Mouse (Mus musculus) embryonic facial prominence, embryonic 15.5 days (tissue): ENCODE measurements around the gene Slc4a5. TPM values are rescaled to one million over a fixed set of nuclear protein-coding genes. Genes with fewer than 3 reads are reported as not detected.
"Not testable (repeated sequence)": the region's sequence is repeated elsewhere in the genome, so short reads cannot be mapped to it uniquely, and the experiment has no call there.

Source experiments
- ATAC-seq: fragments of 200-750 bp; cut with Nextera tagmentation; 2 replicates; pipeline ENCODE4 v1.8.0; 2017; ENCODE audit warnings: low read depth, moderate TSS enrichment; ENCODE audit not compliant: insufficient number of reproducible peaks, low FRiP score, low TSS enrichment
- H3K27ac ChIP-seq: fragments of 300-500 bp; sonication (generic); replicated peaks from 2 replicates; pipeline ENCODE4 v1.5.1; 2015; ENCODE audit warnings: mild to moderate bottlenecking, inconsistent platforms
- H3K27me3 ChIP-seq: fragments of 300-500 bp; sonication (generic); 2 replicates; pipeline ENCODE4 v1.6.1; 2015; ENCODE audit warnings: inconsistent platforms
- H3K36me3 ChIP-seq: fragments of 300-500 bp; sonication (generic); 2 replicates; pipeline ENCODE4 v1.6.1; 2015; ENCODE audit warnings: mild to moderate bottlenecking, inconsistent platforms
- H3K4me1 ChIP-seq: fragments of 300-500 bp; sonication (generic); 2 replicates; pipeline ENCODE4 v1.6.1; 2015; ENCODE audit warnings: inconsistent platforms
- H3K4me2 ChIP-seq: fragments of 300-500 bp; sonication (generic); replicated peaks from 2 replicates; pipeline ENCODE4 v1.6.1; 2015; ENCODE audit warnings: mild to moderate bottlenecking, inconsistent platforms
- H3K4me3 ChIP-seq: fragments of 300-500 bp; sonication (generic); replicated peaks from 2 replicates; pipeline ENCODE4 v1.5.1; 2015; ENCODE audit warnings: mild to moderate bottlenecking, inconsistent platforms
- H3K9ac ChIP-seq: fragments of 300-500 bp; sonication (generic); 2 replicates; pipeline ENCODE4 v1.6.1; 2015; ENCODE audit warnings: inconsistent platforms
- H3K9me3 ChIP-seq: fragments of 300-500 bp; sonication (generic); replicated peaks from 2 replicates; pipeline ENCODE4 v1.6.1; 2016; ENCODE audit warnings: inconsistent platforms
- WGBS: fragments of 180-500 bp; shearing (Covaris S2); methylation state at CpG from one replicate; pipeline ENCODE4 v1.1.7; 2015; 5-methylcytosine and 5-hydroxymethylcytosine counted together
- polyA plus RNA-seq: library from polyadenylated mRNA; unstranded; fragments of >200 nt; fragmentation: Nextera tagmentation; extraction: Ambion mirVana; gene quantifications from 2 replicates; pipeline ENCODE4 v1.2.1, GENCODE M21; 2015

Slc4a5 gene
- polyA plus RNA-seq, 1 experiment from 2014 or later = 0.48 TPM

DNA sequence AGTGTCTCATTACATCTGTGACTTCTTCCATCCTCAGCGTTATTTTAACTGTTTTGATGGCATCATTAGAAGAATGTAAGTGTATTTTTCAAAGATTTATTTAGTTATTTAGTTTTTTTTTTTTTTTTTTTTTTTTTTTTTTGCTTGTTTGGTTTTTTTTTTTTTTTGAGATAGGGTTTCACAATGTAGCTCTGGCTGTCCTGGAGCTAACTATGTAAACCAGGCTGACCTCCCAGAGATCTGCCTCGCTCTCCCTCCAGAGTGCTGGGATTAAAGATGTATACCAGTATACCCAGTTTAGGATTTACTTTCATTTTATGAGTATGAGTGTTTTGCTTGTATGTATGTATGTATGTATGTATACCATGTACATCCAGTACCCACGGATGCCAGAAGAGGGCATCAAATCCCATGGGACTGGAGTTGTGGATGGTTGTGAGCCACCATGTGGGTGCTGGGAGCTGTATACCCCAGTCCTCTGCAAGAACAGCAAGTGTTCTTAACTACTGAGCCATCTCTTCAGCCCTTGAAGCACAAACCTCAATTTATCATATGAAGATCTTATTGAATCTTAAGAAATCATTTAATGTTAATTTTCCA is 108.1 kb downstream of the Slc4a5 start:
- H3K4me3 ChIP-seq = no peak overlapping the region
- H3K9me3 ChIP-seq = no peaks in the 10 kb centered on the region
- H3K36me3 ChIP-seq = peaks cover 38% of the 10 kb centered on the region
- no peaks in the 10 kb centered on the region for H3K27me3 ChIP-seq
- ATAC-seq = no peak
- H3K4me2 ChIP-seq = no peak overlapping the region
- peaks cover 12% of the 10 kb centered on the region for H3K4me1 ChIP-seq
- no peak overlapping the region for H3K27ac ChIP-seq
- no peak overlapping the region for H3K9ac ChIP-seq
- WGBS = 81% methylated on average over 3 of the region's 3 CpGs

DNA sequence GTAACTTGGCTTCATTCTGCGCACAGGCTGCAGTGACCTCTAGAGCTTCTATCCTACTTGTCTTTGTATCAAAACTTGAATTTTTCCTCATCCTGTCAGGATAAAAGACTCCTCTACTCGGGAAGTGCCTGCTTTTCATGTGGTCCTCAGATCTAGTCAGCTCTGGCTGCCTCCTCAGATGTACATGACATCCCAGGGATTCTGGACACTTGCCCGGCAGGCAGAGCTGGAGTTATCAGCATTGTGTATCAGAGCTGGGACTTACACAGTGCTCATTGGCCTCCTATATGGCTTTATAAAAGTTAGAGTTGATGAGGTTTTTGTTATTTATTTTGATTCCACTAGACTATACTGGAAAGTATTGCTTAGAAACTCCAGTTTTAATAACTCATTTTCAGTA is 121.8 kb downstream of the Slc4a5 start:
- no peaks in the 10 kb centered on the region for H3K9me3 ChIP-seq
- no peak for ATAC-seq
- 72% methylated on average over 3 of the region's 3 CpGs for WGBS
- H3K27me3 ChIP-seq = no peaks in the 10 kb centered on the region
- H3K4me2 ChIP-seq = no peak overlapping the region
- no peak overlapping the region for H3K27ac ChIP-seq
- no peak overlapping the region for H3K4me3 ChIP-seq
- H3K9ac ChIP-seq = no peak overlapping the region
- peaks cover 57% of the 10 kb centered on the region for H3K36me3 ChIP-seq
- no peaks in the 10 kb centered on the region for H3K4me1 ChIP-seq

DNA sequence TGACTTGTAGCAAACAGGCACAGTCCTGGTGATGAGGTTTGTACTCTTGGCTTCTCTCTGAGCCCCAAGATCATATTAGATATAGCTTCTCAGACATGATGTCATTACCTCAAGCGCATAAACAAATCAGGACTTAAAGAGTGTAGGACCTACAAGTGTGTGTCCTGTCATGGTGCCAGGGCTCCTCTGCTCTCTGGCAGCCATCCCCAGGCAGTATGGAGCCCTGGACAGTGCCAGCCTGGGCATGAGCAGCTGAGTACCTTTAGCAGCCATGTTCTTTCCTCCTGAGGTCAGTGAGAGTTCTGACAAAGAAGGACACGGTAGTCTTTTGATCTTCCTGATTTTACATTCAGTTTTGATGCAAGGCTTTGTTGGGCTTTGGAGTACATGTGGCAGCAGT is 123.3 kb downstream of the Slc4a5 start:
- Histone ChIP-seq H3K4me2 (no peak overlapping the region), H3K27me3 (no peaks in the 10 kb centered on the region), H3K27ac (no peak overlapping the region), H3K9me3 (no peaks in the 10 kb centered on the region), H3K9ac (no peak overlapping the region), H3K4me1 (no peaks in the 10 kb centered on the region), H3K36me3 (peaks cover 48% of the 10 kb centered on the region), H3K4me3 (no peak overlapping the region)
- no peak for ATAC-seq
- WGBS = 93% methylated on average over 2 of the region's 2 CpGs

DNA sequence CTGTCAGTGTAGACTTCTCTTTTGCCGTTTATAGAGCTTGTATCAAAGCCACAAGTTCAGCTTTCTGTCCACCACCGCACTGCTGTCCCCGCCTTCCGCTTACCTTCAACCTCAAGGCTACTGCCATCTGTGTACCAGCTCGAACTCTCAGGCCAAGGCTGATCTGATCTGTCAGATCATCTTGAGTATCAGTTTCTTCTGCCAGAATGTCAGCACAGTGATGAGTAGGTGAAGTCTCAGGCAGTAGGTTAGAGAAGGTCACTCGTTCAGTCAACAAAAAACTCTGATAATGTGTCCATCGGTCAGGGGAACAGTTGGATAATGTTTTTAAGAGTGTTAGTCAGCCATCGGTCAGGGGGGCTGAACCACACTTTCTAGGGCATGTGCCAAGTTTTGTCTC is 125.7 kb downstream of the Slc4a5 start:
- H3K27me3 ChIP-seq, H3K9me3 ChIP-seq, H3K4me2 ChIP-seq, ATAC-seq, H3K4me3 ChIP-seq, H3K9ac ChIP-seq, H3K27ac ChIP-seq: not testable (repeated sequence)
- peaks cover 12% of the 10 kb centered on the region for H3K4me1 ChIP-seq
- WGBS = 86% methylated on average over 8 of the region's 8 CpGs
- peaks cover 28% of the 10 kb centered on the region for H3K36me3 ChIP-seq

DNA sequence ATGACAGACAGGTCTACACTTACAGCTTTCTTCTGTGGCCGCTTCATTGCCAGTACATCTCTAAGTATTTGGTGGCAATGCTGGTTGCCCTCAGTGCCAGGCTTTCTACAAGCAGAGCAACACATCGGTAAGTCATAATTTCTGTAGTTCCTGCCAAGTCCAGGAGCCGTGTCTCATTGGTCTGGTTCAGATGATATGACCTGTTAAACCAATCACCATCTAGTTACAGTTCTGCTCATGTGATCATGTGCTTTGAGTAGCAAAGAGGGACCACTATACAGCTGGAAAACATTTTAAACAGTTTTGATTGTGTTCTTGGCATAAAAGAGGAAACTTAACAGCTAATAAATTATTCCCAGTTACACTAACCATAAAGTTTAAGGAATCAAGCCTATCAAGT is 128.3 kb downstream of the Slc4a5 start:
- peaks cover 3% of the 10 kb centered on the region for H3K36me3 ChIP-seq
- WGBS = 82% methylated on average over 3 of the region's 3 CpGs
- no peaks in the 10 kb centered on the region for H3K9me3 ChIP-seq
- no peak overlapping the region for H3K9ac ChIP-seq
- no peak overlapping the region for H3K4me2 ChIP-seq
- no peak overlapping the region for H3K27ac ChIP-seq
- peaks cover 15% of the 10 kb centered on the region for H3K4me1 ChIP-seq
- no peak overlapping the region for H3K4me3 ChIP-seq
- no peak for ATAC-seq
- no peaks in the 10 kb centered on the region for H3K27me3 ChIP-seq

DNA sequence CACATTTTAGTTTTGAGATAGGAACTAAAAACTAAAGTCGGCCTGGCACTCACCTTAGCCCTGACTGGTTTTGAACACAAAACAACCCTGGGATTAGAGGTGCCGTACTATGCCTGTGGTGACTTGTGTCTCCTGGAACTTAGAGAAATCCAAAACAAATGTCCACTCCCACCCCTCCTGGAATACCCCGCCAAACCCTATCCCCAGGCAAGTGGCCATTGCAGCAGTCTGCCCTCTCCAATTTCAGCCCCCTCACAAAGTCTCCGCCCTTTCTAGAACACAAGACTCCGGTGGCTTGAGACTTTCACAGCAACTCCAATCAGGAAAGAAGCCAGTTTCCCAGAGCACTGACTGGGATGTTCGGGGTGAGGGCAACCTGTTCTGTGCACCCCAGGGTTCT is 129.2 kb downstream of the Slc4a5 start, which contains the start of gene Bola3:
TSS of gene Bola3 (plus strand) at position 275 of the 400 bp plus-strand sequence.
- Histone ChIP-seq H3K9me3 (no peaks in the 10 kb centered on the region), H3K27me3 (no peaks in the 10 kb centered on the region), H3K4me1 (peaks cover 15% of the 10 kb centered on the region), H3K36me3 (peaks cover 6% of the 10 kb centered on the region), H3K27ac (no peak within 1 kb of the TSS; the same call in 1 of the 2 replicates), H3K9ac (peak within 1 kb of the TSS; percentile 94), H3K4me2 (peak within 1 kb of the TSS; percentile 79), H3K4me3 (peak within 1 kb of the TSS; percentile 93)
- WGBS = 19% methylated on average over 6 of the region's 6 CpGs
- peak; percentile 58 for ATAC-seq

DNA sequence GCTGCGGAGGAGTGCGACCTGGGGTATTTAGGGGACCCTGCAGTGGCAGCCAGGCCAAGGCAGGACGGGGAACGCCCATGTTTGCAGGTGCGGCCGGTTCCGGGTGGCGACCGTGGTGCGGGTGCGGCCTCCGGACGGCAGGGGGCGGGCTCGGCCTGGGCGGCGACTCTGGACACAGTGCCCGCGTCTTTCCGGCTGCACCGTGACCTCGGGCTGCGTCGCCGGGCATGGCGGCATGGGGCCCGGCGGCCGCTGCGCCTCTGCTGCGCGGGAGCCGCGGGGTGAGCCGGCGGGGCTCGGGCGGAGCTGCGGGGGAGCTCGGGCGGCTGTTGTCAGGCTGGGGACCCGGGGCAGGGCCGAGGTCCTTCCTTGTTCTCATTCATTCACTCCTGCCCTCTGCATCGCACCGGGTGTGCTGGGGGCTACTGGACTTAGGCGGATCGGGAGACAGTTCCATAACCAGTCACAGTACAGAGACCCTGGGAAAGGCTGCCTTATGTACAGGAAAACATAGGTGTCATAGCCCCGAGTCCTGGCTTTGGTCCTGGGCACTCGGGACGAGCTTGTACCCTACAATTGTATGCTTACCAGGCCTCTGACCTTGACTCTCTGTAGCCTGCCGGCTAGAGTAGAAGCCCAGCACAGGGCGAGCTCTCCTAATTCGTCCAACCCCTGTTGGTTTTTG is 129.8 kb downstream of the Slc4a5 start:
- peak; percentile 90 for ATAC-seq
- H3K4me2 ChIP-seq = peak overlapping the region; percentile 79
- H3K4me1 ChIP-seq = peaks cover 15% of the 10 kb centered on the region
- no peak overlapping the region; the same call in 1 of the 2 replicates for H3K27ac ChIP-seq
- under 1% methylated on average over 50 of the region's 53 CpGs for WGBS
- H3K4me3 ChIP-seq = peak overlapping the region; percentile 93
- H3K9ac ChIP-seq = peak overlapping the region; percentile 94
- H3K9me3 ChIP-seq = no peaks in the 10 kb centered on the region
- H3K27me3 ChIP-seq = no peaks in the 10 kb centered on the region
- H3K36me3 ChIP-seq = peaks cover 11% of the 10 kb centered on the region

DNA sequence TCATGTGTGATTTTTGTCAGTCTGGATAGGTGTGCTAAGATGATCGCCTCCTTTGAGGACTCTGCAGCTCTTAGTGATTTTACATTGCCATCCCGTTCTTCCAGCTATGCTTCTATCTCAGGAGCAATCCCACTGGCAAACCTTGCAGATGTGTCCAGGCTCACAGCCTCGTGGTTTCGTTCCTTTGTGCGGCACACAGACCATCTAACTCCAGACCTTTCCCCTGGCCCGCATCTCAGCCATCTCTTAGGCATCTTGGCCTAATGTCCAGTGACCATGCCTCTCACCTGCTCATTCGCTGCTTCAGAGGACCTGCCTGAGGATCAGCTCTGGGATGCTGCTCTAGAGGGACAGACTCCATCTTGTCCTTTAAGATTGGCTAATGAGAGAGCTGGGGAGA is 130.5 kb downstream of the Slc4a5 start:
- H3K4me2 ChIP-seq = peak overlapping the region; percentile 79
- 79% methylated on average over 7 of the region's 7 CpGs for WGBS

DNA sequence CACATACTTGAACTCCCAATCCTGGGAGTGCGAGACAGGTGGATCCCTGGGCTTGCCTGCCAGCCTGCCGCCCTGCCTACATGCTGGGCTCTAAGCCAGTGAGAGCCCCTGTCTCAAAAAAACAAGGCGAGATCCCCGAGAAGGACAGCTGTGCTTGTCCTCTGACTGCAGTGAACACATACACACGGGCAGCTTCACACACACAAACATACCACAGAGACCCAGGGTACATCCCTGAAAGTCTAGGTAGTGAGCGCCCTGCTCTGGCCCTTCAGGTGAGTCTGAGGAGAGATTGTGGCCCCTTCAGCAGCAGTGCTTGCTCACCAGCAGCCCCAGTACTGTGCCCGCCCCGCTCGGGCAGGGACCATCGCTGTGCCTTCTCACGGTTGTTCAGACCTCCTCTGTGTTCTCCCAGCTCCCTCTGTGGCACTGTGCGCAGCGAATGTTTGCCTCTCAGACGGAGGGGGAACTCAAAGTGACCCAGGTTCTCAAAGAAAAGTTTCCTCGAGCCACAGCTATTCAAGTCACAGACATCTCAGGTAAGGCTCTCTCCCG is 131.3 kb downstream of the Slc4a5 start:
- Histone ChIP-seq H3K27me3 (no peaks in the 10 kb centered on the region), H3K36me3 (peaks cover 25% of the 10 kb centered on the region), H3K4me1 (peaks cover 15% of the 10 kb centered on the region), H3K9ac (no peak overlapping the region), H3K4me3 (no peak overlapping the region), H3K27ac (no peak overlapping the region), H3K4me2 (no peak overlapping the region), H3K9me3 (no peaks in the 10 kb centered on the region)
- 88% methylated on average over 16 of the region's 16 CpGs for WGBS
- ATAC-seq = no peak

More for the DNA sequence above, 130.5 kb downstream of the Slc4a5 start:
- peak overlapping the region; percentile 94 for H3K9ac ChIP-seq
- no peaks in the 10 kb centered on the region for H3K9me3 ChIP-seq
- H3K4me1 ChIP-seq = peaks cover 15% of the 10 kb centered on the region
- no peak overlapping the region for H3K27ac ChIP-seq
- H3K36me3 ChIP-seq = peaks cover 18% of the 10 kb centered on the region
- H3K4me3 ChIP-seq = peak overlapping the region; percentile 93
- no peak for ATAC-seq
- H3K27me3 ChIP-seq = no peaks in the 10 kb centered on the region

DNA sequence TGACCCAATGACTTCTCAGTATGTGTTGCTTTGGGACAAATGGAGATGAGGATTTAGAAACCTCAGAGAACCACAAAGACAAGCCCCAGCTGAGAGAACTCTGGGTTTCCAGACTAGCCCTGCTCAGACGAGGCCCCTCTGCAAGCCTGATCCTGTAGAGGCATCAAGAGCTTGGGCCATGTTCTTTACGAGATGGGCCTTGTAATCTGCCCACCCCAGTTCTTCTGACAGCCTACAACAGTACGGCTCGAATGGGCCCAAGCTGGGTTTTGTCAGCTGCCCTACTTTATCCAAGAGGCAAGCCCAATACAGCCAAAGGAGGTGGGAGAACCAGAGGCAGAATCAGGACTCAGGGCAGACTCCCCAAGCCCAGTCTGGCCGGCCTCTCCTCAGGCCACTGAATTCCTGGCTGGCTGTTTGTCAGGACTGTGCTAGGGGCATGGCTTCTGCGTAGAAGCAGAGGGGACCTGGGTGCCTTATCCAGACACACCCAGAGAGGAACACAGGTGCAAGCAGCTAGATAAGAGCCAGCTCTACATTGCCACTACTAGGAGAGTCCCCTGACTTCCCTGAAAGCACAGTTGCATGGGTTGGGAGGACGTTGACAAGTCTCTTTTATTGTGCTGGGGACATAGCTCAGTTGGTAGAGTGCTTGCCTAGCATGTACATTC is 132.0 kb downstream of the Slc4a5 start:
- no peaks in the 10 kb centered on the region for H3K9me3 ChIP-seq
- ATAC-seq = no peak
- H3K4me2 ChIP-seq = no peak overlapping the region
- H3K4me1 ChIP-seq = peaks cover 15% of the 10 kb centered on the region
- no peak overlapping the region for H3K27ac ChIP-seq
- H3K9ac ChIP-seq = no peak overlapping the region
- no peak overlapping the region for H3K4me3 ChIP-seq
- no peaks in the 10 kb centered on the region for H3K27me3 ChIP-seq
- 72% methylated on average over 7 of the region's 7 CpGs for WGBS
- peaks cover 25% of the 10 kb centered on the region for H3K36me3 ChIP-seq

DNA sequence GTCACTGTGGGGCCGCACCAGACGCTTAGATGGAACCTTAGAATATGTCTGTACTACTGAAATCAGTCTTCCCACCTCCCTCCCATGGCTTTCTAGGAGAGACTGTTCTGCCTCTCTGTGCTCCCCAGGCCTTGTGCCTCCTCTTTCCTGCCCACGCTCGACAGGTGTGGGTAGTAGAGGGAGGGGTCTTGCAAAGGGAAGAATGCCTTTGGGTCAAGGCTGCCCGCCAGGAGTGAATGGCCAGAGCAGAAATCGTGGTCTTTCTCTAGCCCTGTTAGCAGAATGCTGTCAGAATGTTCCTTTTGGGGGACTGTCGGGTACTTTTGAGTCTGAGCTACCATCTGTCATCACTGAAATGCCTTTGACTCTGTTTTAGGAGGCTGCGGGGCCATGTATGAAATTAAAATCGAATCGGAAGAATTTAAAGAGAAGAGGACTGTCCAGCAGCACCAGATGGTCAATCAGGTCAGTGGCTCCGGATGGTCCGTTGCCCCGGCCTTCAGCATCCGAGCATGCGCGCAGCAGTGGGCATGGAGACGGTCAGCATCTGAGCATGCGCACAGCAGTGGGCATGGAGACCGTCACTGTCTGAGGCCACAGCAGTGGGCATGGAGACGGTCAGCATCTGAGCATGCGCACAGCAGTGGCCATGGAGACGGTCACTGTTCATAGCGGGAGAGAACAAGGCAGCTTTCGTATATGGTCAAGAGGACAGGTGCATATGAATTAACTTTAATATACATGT is 133.2 kb downstream of the Slc4a5 start:
- H3K9ac ChIP-seq = no peak overlapping the region
- H3K36me3 ChIP-seq = peaks cover 29% of the 10 kb centered on the region
- no peak overlapping the region for H3K4me2 ChIP-seq
- H3K27ac ChIP-seq = no peak overlapping the region
- no peak overlapping the region for H3K4me3 ChIP-seq
- no peak for ATAC-seq
- 93% methylated on average over 24 of the region's 24 CpGs for WGBS
- no peaks in the 10 kb centered on the region for H3K9me3 ChIP-seq
- peaks cover 15% of the 10 kb centered on the region for H3K4me1 ChIP-seq
- no peaks in the 10 kb centered on the region for H3K27me3 ChIP-seq
